Mouse (Mus musculus) layer of hippocampus, adult 18-20 months (tissue): ENCODE data around the gene Malsu1. TPM values are rescaled to one million over a fixed set of nuclear protein-coding genes. Genes with fewer than 3 reads are reported as not detected.

Source experiments
- DNase-seq, 2 experiments: peaks; one replicate each; pipeline ENCODE4 v3.0.0; 2022; ENCODE audit warnings: low spot score in 2 of 2
- long read RNA-seq: library from polyadenylated mRNA; stranded (forward); transcript quantifications from one replicate; pipeline ENCODE4 v2.0.0, GENCODE M21; 2021
- total RNA-seq, 2 experiments: library from RNA; stranded (reverse); gene quantifications; 2 replicates each; pipeline ENCODE4 v1.2.3; 2021

Gene Malsu1
- 10 to 100 TPM; 18.8 to 25.0 TPM for total RNA-seq
- long read RNA-seq, partial matches to known transcripts = 1 of 8 reads
- long read RNA-seq, other reads (novel, unspliced or antisense) = 2 of 8 reads

GRCm38 (mm10) chr6:49073304-49074116 lies at the start of gene Malsu1:
Malsu1 (plus strand) TSS chr6:49073795.
- peak; percentile 91 to 98 for DNase-seq

GRCm38 (mm10) chr6:49025290-49025689 lies 48.3 kb upstream of the Malsu1 start:
- no peak for DNase-seq

- no peak for DNase-seq
Measured at GRCm38 (mm10) chr6:49026496-49026895, 47.1 kb upstream of the Malsu1 start.

- no peak for DNase-seq
Measured at GRCm38 (mm10) chr6:49028019-49028418, 45.6 kb upstream of the Malsu1 start.

- no peak for DNase-seq
Measured at GRCm38 (mm10) chr6:49028708-49029107, 44.9 kb upstream of the Malsu1 start.

- no peak for DNase-seq
Measured at GRCm38 (mm10) chr6:49031230-49031629, 42.4 kb upstream of the Malsu1 start.

- peak in 1 of 2 experiments; percentile 46 for DNase-seq
Measured at GRCm38 (mm10) chr6:49032783-49033182, 40.8 kb upstream of the Malsu1 start.

- DNase-seq = no peak
Measured at GRCm38 (mm10) chr6:49036275-49037267, 37.0 kb upstream of the Malsu1 start, which contains the start of gene Gpnmb. Gpnmb (plus strand) TSS chr6:49036546.

GRCm38 (mm10) chr6:49037268-49037662 lies 36.3 kb upstream of the Malsu1 start:
- no peak for DNase-seq

GRCm38 (mm10) chr6:49039470-49040180 lies 34.0 kb upstream of the Malsu1 start:
- DNase-seq = peak in 1 of 2 experiments; percentile 72

- no peak for DNase-seq
Measured at GRCm38 (mm10) chr6:49046502-49046901, 27.1 kb upstream of the Malsu1 start.

- no peak for DNase-seq
Measured at GRCm38 (mm10) chr6:49046976-49047375, 26.6 kb upstream of the Malsu1 start.

GRCm38 (mm10) chr6:49047848-49048247 lies 25.7 kb upstream of the Malsu1 start:
- no peak for DNase-seq

GRCm38 (mm10) chr6:49048395-49048794 lies 25.2 kb upstream of the Malsu1 start:
- no peak for DNase-seq

- no peak for DNase-seq
Measured at GRCm38 (mm10) chr6:49050677-49051410, 22.8 kb upstream of the Malsu1 start.

GRCm38 (mm10) chr6:49052191-49052590 lies 21.4 kb upstream of the Malsu1 start:
- DNase-seq = no peak

- DNase-seq = no peak
Measured at GRCm38 (mm10) chr6:49055256-49055733, 18.3 kb upstream of the Malsu1 start.

- DNase-seq = no peak
Measured at GRCm38 (mm10) chr6:49056009-49056408, 17.6 kb upstream of the Malsu1 start.

- DNase-seq = peak in 1 of 2 experiments; percentile 79
Measured at GRCm38 (mm10) chr6:49057053-49058021, 16.3 kb upstream of the Malsu1 start.
